Mouse (Mus musculus) embryonic facial prominence, embryonic 15.5 days (tissue): ENCODE data around the gene Snx30. TPM values are rescaled to one million over a fixed set of nuclear protein-coding genes. Genes with fewer than 3 reads are reported as not detected.
A peak's percentile ranks its signal among the peaks of the same experiment; 100 is the strongest.

Experiments
- ATAC-seq: fragments of 200-750 bp; cut with Nextera tagmentation; 2 replicates; pipeline ENCODE4 v1.8.0; 2017; ENCODE audit warnings: low read depth, moderate TSS enrichment; ENCODE audit not compliant: insufficient number of reproducible peaks, low FRiP score, low TSS enrichment
- H3K27ac ChIP-seq: fragments of 300-500 bp; sonication (generic); replicated peaks from 2 replicates; pipeline ENCODE4 v1.5.1; 2015; ENCODE audit warnings: mild to moderate bottlenecking, inconsistent platforms
- H3K27me3 ChIP-seq: fragments of 300-500 bp; sonication (generic); 2 replicates; pipeline ENCODE4 v1.6.1; 2015; ENCODE audit warnings: inconsistent platforms
- H3K36me3 ChIP-seq: fragments of 300-500 bp; sonication (generic); 2 replicates; pipeline ENCODE4 v1.6.1; 2015; ENCODE audit warnings: mild to moderate bottlenecking, inconsistent platforms
- H3K4me1 ChIP-seq: fragments of 300-500 bp; sonication (generic); 2 replicates; pipeline ENCODE4 v1.6.1; 2015; ENCODE audit warnings: inconsistent platforms
- H3K4me2 ChIP-seq: fragments of 300-500 bp; sonication (generic); replicated peaks from 2 replicates; pipeline ENCODE4 v1.6.1; 2015; ENCODE audit warnings: mild to moderate bottlenecking, inconsistent platforms
- H3K4me3 ChIP-seq: fragments of 300-500 bp; sonication (generic); replicated peaks from 2 replicates; pipeline ENCODE4 v1.5.1; 2015; ENCODE audit warnings: mild to moderate bottlenecking, inconsistent platforms
- H3K9ac ChIP-seq: fragments of 300-500 bp; sonication (generic); 2 replicates; pipeline ENCODE4 v1.6.1; 2015; ENCODE audit warnings: inconsistent platforms
- H3K9me3 ChIP-seq: fragments of 300-500 bp; sonication (generic); replicated peaks from 2 replicates; pipeline ENCODE4 v1.6.1; 2016; ENCODE audit warnings: inconsistent platforms
- WGBS: fragments of 180-500 bp; shearing (Covaris S2); methylation state at CpG from one replicate; pipeline ENCODE4 v1.1.7; 2015; 5-methylcytosine and 5-hydroxymethylcytosine counted together
- polyA plus RNA-seq: library from polyadenylated mRNA; unstranded; fragments of >200 nt; fragmentation: Nextera tagmentation; extraction: Ambion mirVana; gene quantifications from 2 replicates; pipeline ENCODE4 v1.2.1, GENCODE M21; 2015

Gene Snx30
- polyA plus RNA-seq, result 10.3 and 11.1 TPM in 2 replicates

DNA sequence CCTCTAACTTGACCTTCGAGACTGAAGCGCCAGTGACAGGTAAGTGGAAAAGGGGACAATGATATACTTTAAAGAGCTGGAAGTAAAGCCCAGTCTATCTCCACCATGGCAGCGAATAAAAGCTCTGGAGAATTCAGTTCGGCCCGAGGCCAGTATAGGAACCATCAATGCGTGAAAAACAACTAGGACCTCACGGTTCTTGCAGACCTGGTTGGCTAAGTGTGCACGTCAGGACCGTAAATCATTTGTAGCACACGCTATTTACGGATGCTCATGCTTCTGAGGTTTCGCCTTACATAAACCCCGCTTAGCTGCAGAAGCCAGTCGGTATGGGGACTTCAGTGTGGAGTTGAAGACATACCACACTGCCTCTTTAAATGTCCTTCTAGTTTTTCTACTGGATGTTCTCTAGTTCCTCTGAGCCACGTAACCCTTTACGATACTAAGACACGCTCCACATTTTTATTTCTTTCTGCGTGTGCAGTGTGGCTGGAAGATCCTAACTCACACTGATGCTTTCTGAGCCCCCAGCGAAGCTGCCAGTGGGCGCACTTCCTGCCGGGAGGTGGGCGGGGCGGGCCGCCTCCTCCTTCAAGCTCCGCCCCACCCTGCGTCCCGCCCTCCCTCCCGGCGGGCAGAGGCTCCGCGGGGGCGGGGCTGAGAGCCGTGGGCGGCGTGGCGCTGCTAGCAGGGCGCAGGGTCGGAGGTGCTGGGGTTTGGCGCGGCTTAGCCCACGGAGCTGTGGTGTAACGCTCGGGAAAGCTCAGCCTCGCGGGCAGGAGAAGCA is at the start of gene Snx30:
Gene Snx30, plus strand, starts transcription at position 660 of the 787 bp plus-strand sequence.
- WGBS, result 2% methylated on average over 43 of the region's 45 CpGs
- Histone ChIP-seq H3K4me1 (peaks cover 11% of the 10 kb centered on the region), H3K36me3 (no peaks in the 10 kb centered on the region), H3K9me3 (no peaks in the 10 kb centered on the region), H3K27ac (peak within 1 kb of the TSS; percentile 91), H3K27me3 (no peaks in the 10 kb centered on the region), H3K9ac (peak within 1 kb of the TSS; percentile 70), H3K4me3 (peak within 1 kb of the TSS; percentile 82), H3K4me2 (peak within 1 kb of the TSS; percentile 95)
- peak; percentile 92 for ATAC-seq

DNA sequence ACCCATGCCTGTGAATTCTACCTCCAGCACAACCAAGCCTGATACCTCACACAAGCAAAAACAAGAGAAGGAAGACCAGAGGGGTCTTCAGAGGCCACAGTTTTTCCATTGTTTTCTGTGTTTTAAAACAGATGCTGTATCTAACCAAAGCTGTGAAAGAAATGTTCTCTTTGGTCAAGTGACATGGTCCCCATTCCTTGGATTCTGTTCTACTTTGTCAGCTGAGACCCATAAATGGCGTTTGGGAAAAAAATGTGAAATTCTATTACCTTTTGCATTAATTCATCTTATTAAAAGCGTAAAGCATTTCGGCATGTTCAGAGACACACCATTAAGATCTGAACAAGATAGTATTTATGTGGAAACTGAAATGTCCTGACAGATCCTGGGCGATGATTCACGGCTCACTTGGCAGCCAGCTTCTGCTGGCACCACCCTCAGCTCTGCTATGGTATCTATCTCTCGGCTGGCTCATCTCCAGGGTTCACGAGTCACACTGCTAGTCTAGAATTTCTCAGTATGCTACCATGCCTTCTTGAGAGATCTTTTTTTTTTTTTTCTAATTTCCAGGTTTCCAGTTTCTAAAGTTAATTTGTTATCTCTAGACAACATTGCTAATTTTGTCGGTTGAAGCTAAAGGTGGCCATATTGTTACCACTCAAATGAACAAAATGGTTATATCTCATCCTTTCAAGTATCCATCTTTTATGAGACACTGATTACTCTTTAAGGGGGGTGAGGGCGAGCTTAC is 49.1 kb upstream of the Snx30 start:
- 0 out of 2 replicates have a peak overlapping the region, but pooled peaks have one; percentile 2 for H3K27ac ChIP-seq
- no peaks in the 10 kb centered on the region for H3K9me3 ChIP-seq
- H3K4me3 ChIP-seq, result no peak overlapping the region
- WGBS, result 61% methylated on average over 9 of the region's 9 CpGs
- H3K27me3 ChIP-seq, result no peaks in the 10 kb centered on the region
- H3K36me3 ChIP-seq, result 0 out of 2 replicates have a peak, but pooled peaks cover 7% of the 10 kb centered on the region
- ATAC-seq, result no peak
- peaks cover 27% of the 10 kb centered on the region for H3K4me1 ChIP-seq
- no peak overlapping the region for H3K4me2 ChIP-seq
- no peak overlapping the region for H3K9ac ChIP-seq

DNA sequence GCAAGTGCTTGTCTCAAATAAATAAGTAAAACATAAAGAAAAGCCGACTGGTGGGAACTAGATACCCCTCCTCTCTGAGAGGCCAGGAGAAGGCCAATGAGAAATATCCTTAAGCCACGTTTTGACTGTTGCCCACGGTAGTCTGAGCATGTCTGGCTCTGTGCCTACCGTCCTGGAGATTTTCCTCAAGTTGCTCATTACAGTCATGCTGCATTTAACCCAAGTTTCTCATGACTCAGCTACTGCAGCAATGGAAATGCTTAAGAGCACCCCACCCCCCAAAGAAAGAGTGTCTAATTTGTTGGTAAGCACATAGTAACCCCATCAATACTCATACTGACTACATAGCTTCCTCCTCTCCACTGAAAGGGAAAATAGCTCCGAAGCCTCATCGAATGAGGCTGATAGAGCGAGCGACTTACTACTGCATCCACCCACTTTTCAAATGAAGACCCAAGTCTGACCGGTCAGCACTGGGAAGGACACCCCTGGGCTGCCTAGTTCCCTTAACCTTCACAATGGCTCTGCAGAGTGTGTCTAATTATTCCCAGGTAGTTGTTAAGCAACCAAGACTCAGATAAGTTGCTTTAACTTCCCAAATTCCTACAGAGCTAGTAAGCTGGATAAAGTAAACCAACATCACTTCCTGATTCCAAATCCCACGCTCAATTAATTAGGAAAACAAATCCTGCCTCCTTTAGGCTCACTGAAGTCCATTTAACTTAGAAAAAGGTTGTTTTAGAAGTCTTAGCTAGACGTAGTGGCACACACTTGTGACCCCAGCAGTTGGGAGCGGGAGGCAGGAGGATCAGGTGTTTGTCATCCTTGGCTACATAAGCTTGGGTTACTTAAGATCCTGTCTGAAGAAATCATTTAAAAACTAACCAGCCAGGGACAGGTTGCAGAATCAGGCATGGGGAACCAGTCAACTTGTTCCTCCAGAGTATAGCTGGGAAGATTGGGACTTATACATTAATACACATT is 47.9 kb upstream of the Snx30 start:
- 0 out of 2 replicates have a peak, but pooled peaks cover under 1% of the 10 kb centered on the region for H3K36me3 ChIP-seq
- 66% methylated on average over 12 of the region's 12 CpGs for WGBS
- H3K27me3 ChIP-seq, result no peaks in the 10 kb centered on the region
- H3K4me2 ChIP-seq, result no peak overlapping the region
- H3K27ac ChIP-seq, result no peak overlapping the region
- ATAC-seq, result no peak
- H3K4me1 ChIP-seq, result peaks cover 27% of the 10 kb centered on the region
- no peaks in the 10 kb centered on the region for H3K9me3 ChIP-seq
- no peak overlapping the region for H3K9ac ChIP-seq
- H3K4me3 ChIP-seq, result no peak overlapping the region

DNA sequence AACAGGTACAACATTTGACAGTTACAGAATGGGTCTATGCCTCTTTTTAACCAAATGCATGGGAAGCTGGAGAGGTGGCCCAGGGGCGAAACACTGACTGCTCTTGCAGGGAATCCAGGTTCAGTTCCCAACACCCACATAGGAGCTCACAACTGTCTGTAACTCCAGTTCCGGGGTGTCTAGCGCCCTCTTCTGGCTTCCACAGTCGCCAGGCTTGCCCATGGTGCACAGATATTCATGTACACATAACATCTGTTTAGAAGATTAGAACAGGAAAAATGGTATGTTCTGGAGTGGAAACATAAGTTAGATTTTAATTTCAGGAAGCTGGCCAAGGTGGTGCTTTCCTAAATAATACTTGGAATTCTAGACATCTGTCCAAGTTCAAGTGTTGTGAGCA is 45.6 kb upstream of the Snx30 start:
- Histone ChIP-seq H3K27ac (no peak overlapping the region), H3K9me3 (no peaks in the 10 kb centered on the region), H3K4me1 (peaks cover 31% of the 10 kb centered on the region), H3K9ac (no peak overlapping the region), H3K27me3 (no peaks in the 10 kb centered on the region), H3K4me3 (no peak overlapping the region), H3K4me2 (no peak overlapping the region), H3K36me3 (no peaks in the 10 kb centered on the region)
- 72% methylated on average over 4 of the region's 4 CpGs for WGBS
- ATAC-seq, result no peak

DNA sequence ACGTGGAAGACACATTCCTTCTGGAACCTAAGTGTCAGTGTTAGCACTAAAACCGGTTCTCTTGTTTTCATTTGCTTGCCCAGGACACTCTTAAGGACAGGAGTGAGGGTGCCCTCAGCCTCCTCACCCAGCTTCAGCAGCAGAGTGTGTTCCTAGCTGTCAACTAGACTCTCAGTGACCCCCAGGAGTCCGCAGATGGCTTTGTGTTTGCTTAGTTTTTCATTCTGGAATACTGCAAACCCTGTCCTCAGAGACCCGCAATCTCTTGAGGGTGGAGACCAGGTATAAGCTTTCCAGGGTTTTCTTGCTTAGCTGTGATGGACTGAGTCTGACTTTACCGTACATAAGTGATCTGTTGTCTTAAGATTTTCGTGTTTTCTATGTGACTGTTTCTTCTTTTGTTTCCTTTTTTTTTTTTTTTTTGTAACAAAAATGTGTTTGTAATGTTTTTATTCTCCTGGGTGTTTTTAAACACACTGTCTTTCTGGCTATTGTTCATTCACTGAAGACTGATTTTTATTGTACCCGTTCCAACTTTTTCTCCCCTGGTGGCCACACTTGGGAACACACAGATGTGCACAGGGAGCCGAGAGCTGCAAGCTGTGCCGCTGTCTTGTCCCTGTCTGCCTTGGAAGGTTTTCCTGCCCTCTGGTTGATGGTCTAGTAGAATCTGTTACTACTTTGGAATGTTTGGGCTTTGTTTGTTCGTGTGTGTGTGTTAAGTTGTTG is 44.8 kb upstream of the Snx30 start:
- no peaks in the 10 kb centered on the region for H3K36me3 ChIP-seq
- H3K9ac ChIP-seq, result no peak overlapping the region
- H3K27me3 ChIP-seq, result no peaks in the 10 kb centered on the region
- H3K4me2 ChIP-seq, result no peak overlapping the region
- H3K4me1 ChIP-seq, result peaks cover 39% of the 10 kb centered on the region
- ATAC-seq, result no peak
- H3K27ac ChIP-seq, result peak overlapping the region; percentile 45
- H3K4me3 ChIP-seq, result no peak overlapping the region
- 40% methylated on average over 10 of the region's 10 CpGs for WGBS
- H3K9me3 ChIP-seq, result no peaks in the 10 kb centered on the region

DNA sequence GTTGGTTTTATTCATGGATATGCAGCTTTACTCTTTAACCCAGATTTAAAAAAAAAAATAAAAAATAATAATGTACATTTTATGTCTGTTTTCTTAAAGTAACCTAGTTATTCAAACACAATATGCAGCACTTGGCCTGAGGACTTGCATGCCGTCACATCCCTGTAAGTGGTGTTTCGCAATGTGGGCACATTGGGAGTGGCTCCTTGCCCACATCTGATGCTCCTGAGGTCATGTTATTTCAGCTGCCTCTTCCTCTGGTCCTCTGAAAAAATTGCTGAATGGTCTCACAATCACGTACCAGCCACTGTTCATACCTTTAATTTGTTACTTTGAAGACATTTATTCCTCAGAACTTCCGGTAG is 44.3 kb upstream of the Snx30 start:
- Histone ChIP-seq H3K27me3 (no peaks in the 10 kb centered on the region), H3K27ac (no peak overlapping the region), H3K4me3 (no peak overlapping the region), H3K9ac (no peak overlapping the region), H3K36me3 (no peaks in the 10 kb centered on the region), H3K4me2 (no peak overlapping the region), H3K4me1 (peaks cover 34% of the 10 kb centered on the region), H3K9me3 (no peaks in the 10 kb centered on the region)
- ATAC-seq, result no peak
- WGBS, result 50% methylated on average over 4 of the region's 4 CpGs

DNA sequence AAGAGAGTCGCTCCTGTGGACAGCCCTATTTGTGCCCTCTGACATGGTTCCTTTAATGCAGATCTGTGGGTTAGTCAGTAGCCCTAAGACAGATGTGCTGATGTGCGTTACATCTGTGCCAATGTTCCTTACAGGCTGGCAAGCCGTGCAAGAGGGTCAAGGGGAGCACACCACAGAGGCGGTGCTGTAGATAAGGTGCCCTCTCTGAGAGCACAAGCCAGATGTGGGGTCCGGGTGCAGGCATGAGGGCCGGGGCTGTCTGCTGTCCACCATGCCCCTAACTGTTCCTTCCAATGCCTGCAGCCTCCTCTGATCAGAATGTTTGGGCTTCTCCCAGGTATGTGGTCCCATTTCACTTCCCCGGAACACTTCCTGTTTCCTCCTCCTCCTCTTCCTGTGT is 40.7 kb upstream of the Snx30 start:
- peaks cover 20% of the 10 kb centered on the region for H3K4me1 ChIP-seq
- ATAC-seq, result no peak
- H3K27me3 ChIP-seq, result no peaks in the 10 kb centered on the region
- no peak overlapping the region for H3K9ac ChIP-seq
- H3K4me2 ChIP-seq, result peak overlapping the region; percentile 34
- no peaks in the 10 kb centered on the region for H3K9me3 ChIP-seq
- H3K27ac ChIP-seq, result peak overlapping the region; percentile 69
- 60% methylated on average over 7 of the region's 7 CpGs for WGBS
- H3K4me3 ChIP-seq, result no peak overlapping the region
- H3K36me3 ChIP-seq, result peaks cover 2% of the 10 kb centered on the region; the same call in 1 of the 2 replicates

DNA sequence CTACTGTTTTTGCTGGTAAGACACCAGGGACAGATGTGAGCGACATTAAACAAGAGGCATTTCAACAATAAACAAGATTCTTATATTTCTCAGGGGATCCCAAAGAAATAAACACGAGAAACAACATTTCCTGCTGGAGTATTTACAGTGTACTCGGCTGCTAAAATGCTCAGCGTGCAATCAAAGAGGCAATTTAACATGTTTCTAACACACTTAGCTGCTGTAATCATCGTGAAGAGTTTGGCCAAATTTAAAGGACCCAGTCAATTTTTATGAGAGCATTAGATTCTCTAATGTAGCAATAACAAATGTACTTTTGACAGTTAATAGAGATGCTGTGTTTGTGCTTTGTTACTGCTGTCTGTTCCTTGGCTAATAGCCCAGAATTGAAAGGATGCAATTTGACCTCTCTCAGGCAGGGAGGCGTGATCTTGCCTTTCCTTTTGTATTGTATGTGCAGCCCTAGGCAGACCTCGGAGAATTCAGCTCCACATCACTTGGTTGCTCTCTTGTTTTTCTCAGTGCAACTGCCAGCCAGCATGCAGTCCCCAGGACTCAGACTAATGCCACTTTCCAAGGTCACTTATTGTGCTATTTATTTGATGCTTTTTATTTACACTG is 40.1 kb upstream of the Snx30 start:
- H3K27me3 ChIP-seq, result no peaks in the 10 kb centered on the region
- H3K9me3 ChIP-seq, result no peaks in the 10 kb centered on the region
- no peak overlapping the region for H3K4me3 ChIP-seq
- peak overlapping the region; percentile 69 for H3K27ac ChIP-seq
- H3K4me1 ChIP-seq, result peaks cover 15% of the 10 kb centered on the region
- no peak for ATAC-seq
- no peak overlapping the region for H3K9ac ChIP-seq
- peaks cover 7% of the 10 kb centered on the region; the same call in 1 of the 2 replicates for H3K36me3 ChIP-seq
- 15% methylated on average over 7 of the region's 7 CpGs for WGBS
- peak overlapping the region; percentile 34 for H3K4me2 ChIP-seq

DNA sequence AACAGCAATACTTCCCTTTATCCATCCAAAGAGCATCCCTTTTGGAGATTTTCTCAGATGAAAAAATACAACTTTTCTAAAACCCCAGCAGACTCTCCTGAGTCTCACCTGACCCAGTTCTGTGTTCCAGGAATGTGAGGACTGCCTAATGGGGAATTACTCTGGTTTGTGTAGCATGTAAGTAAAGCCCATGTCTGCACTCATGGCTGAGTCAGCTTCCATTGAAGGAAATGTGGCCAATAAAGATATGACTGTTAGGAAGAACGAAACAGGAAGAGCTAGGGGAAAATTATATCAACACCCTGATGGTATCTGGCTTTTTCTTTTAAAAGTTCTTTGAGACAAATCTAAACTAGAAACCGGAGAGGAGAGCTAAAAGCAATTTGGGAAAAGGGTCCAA is 37.9 kb upstream of the Snx30 start:
- Histone ChIP-seq H3K4me2 (no peak overlapping the region), H3K27ac (no peak overlapping the region), H3K9ac (no peak overlapping the region), H3K4me1 (peaks cover 13% of the 10 kb centered on the region), H3K9me3 (no peaks in the 10 kb centered on the region), H3K27me3 (no peaks in the 10 kb centered on the region), H3K36me3 (peaks cover 26% of the 10 kb centered on the region), H3K4me3 (no peak overlapping the region)
- WGBS, result 85% methylated on average over 2 of the region's 2 CpGs
- no peak for ATAC-seq
